Mouse (Mus musculus) forebrain, embryonic 16.5 days (tissue): Measurements from ENCODE around the gene Wdr66. TPM values are rescaled to one million over a fixed set of nuclear protein-coding genes. Genes with fewer than 3 reads are reported as not detected.

Experiments
- ATAC-seq: fragments of 200-750 bp; cut with Nextera tagmentation; 2 replicates; pipeline ENCODE4 v1.8.0; 2017; ENCODE audit warnings: mild to moderate bottlenecking, moderate library complexity
- H3K27ac ChIP-seq: fragments of 300-500 bp; sonication (generic); 2 replicates; pipeline ENCODE4 v1.5.1; 2014; ENCODE audit warnings: low read length, control low read depth
- H3K27me3 ChIP-seq: fragments of 300-500 bp; sonication (generic); replicated peaks from 2 replicates; pipeline ENCODE4 v1.6.1; 2014; ENCODE audit warnings: low read length; ENCODE audit not compliant: control insufficient read depth, insufficient read depth
- H3K36me3 ChIP-seq: fragments of 300-500 bp; sonication (generic); 2 replicates; pipeline ENCODE4 v1.6.1; 2014; ENCODE audit not compliant: control insufficient read depth, insufficient read depth
- H3K4me1 ChIP-seq: fragments of 300-500 bp; sonication (generic); replicated peaks from 2 replicates; pipeline ENCODE4 v1.6.1; 2014; ENCODE audit warnings: low read length; ENCODE audit not compliant: control insufficient read depth, insufficient read depth
- H3K4me2 ChIP-seq: fragments of 300-500 bp; sonication (generic); 2 replicates; pipeline ENCODE4 v1.6.1; 2014; ENCODE audit warnings: mild to moderate bottlenecking, low read length, control low read depth
- H3K4me3 ChIP-seq: fragments of 300-500 bp; sonication (generic); replicated peaks from 2 replicates; pipeline ENCODE4 v1.5.1; 2014; ENCODE audit warnings: mild to moderate bottlenecking, low read length, control low read depth
- H3K9ac ChIP-seq: fragments of 300-500 bp; sonication (generic); replicated peaks from 2 replicates; pipeline ENCODE4 v1.6.1; 2014; ENCODE audit warnings: low read depth, low read length, control low read depth
- H3K9me3 ChIP-seq: fragments of 300-500 bp; sonication (generic); 2 replicates; pipeline ENCODE4 v1.6.1; 2016; ENCODE audit warnings: low read length; ENCODE audit not compliant: control insufficient read depth
- WGBS: fragments of 180-500 bp; shearing (Covaris S2); extraction: QIAGEN DNeasy Blood & Tissue Kit; methylation state at CpG from one replicate; pipeline ENCODE4 v1.1.7; 2014; 5-methylcytosine and 5-hydroxymethylcytosine counted together
- polyA plus RNA-seq: library from polyadenylated mRNA; unstranded; fragments of >200 nt; fragmentation: Nextera tagmentation; extraction: Ambion mirVana; gene quantifications from 2 replicates; pipeline ENCODE4 v1.2.1, GENCODE M21; 2015

Wdr66 gene
- polyA plus RNA-seq, 1 experiment from 2014 or later, result 1.5 TPM

GRCm38 (mm10) chr5:123324242-123324641 is 72.3 kb downstream of the Wdr66 start:
- H3K4me1 ChIP-seq, result peaks cover 16% of the 10 kb centered on the region
- peak; percentile 49; the same call in 1 of the 2 replicates for ATAC-seq
- 4% methylated on average over 15 of the region's 15 CpGs for WGBS
- no peaks in the 10 kb centered on the region for H3K36me3 ChIP-seq
- H3K27me3 ChIP-seq, result no peaks in the 10 kb centered on the region
- H3K4me3 ChIP-seq, result no peak overlapping the region
- no peak overlapping the region for H3K27ac ChIP-seq
- no peaks in the 10 kb centered on the region for H3K9me3 ChIP-seq
- H3K9ac ChIP-seq, result peak overlapping the region; percentile 35; the same call in 1 of the 2 replicates
- peak overlapping the region; percentile 26; the same call in 1 of the 2 replicates for H3K4me2 ChIP-seq

GRCm38 (mm10) chr5:123326006-123326750 is 74.3 kb downstream of the Wdr66 start:
- Histone ChIP-seq H3K4me3 (no peak overlapping the region), H3K4me2 (no peak overlapping the region; the same call in 1 of the 2 replicates), H3K9ac (0 out of 2 replicates have a peak overlapping the region, but pooled peaks have one; percentile 13), H3K27me3 (no peaks in the 10 kb centered on the region), H3K27ac (no peak overlapping the region; the same call in 1 of the 2 replicates), H3K36me3 (no peaks in the 10 kb centered on the region), H3K4me1 (peaks cover 16% of the 10 kb centered on the region), H3K9me3 (no peaks in the 10 kb centered on the region)
- ATAC-seq, result no peak
- WGBS, result 42% methylated on average over 15 of the region's 15 CpGs

- no peaks in the 10 kb centered on the region for H3K9me3 ChIP-seq
- H3K27me3 ChIP-seq, result no peaks in the 10 kb centered on the region
- no peak overlapping the region for H3K4me3 ChIP-seq
- H3K36me3 ChIP-seq, result no peaks in the 10 kb centered on the region
- 0 out of 2 replicates have a peak overlapping the region, but pooled peaks have one; percentile 13 for H3K9ac ChIP-seq
- no peak for ATAC-seq
- WGBS, result 64% methylated on average over 9 of the region's 9 CpGs
- H3K4me2 ChIP-seq, result no peak overlapping the region; the same call in 1 of the 2 replicates
- H3K27ac ChIP-seq, result no peak overlapping the region; the same call in 1 of the 2 replicates
- H3K4me1 ChIP-seq, result peaks cover 16% of the 10 kb centered on the region
Measured at GRCm38 (mm10) chr5:123326751-123327148, 74.8 kb downstream of the Wdr66 start.

GRCm38 (mm10) chr5:123327686-123328085 is 75.8 kb downstream of the Wdr66 start:
- no peak overlapping the region for H3K9ac ChIP-seq
- 81% methylated on average over 8 of the region's 8 CpGs for WGBS
- no peaks in the 10 kb centered on the region for H3K9me3 ChIP-seq
- no peaks in the 10 kb centered on the region for H3K27me3 ChIP-seq
- no peaks in the 10 kb centered on the region for H3K36me3 ChIP-seq
- H3K27ac ChIP-seq, result no peak overlapping the region
- H3K4me2 ChIP-seq, result no peak overlapping the region
- no peak overlapping the region for H3K4me3 ChIP-seq
- no peak for ATAC-seq
- peaks cover 16% of the 10 kb centered on the region for H3K4me1 ChIP-seq

- Histone ChIP-seq H3K4me3 (no peak overlapping the region), H3K36me3 (no peaks in the 10 kb centered on the region), H3K27ac (no peak overlapping the region), H3K9me3 (no peaks in the 10 kb centered on the region), H3K4me1 (no peaks in the 10 kb centered on the region), H3K9ac (no peak overlapping the region), H3K4me2 (no peak overlapping the region), H3K27me3 (no peaks in the 10 kb centered on the region)
- ATAC-seq, result no peak
- 84% methylated on average over 6 of the region's 6 CpGs for WGBS
Measured at GRCm38 (mm10) chr5:123333566-123333965, 81.7 kb downstream of the Wdr66 start.

- ATAC-seq, result no peak
- Histone ChIP-seq H3K36me3 (no peaks in the 10 kb centered on the region), H3K27me3 (no peaks in the 10 kb centered on the region), H3K27ac (no peak overlapping the region), H3K4me1 (no peaks in the 10 kb centered on the region), H3K9ac (no peak overlapping the region), H3K4me2 (no peak overlapping the region), H3K9me3 (no peaks in the 10 kb centered on the region), H3K4me3 (no peak overlapping the region)
- WGBS, result 38% methylated on average over 4 of the region's 4 CpGs
Measured at GRCm38 (mm10) chr5:123336205-123336961, 84.5 kb downstream of the Wdr66 start.

- H3K4me2 ChIP-seq, result no peak overlapping the region
- 70% methylated on average over 3 of the region's 3 CpGs for WGBS
- no peak overlapping the region for H3K9ac ChIP-seq
- no peak overlapping the region for H3K4me3 ChIP-seq
- no peaks in the 10 kb centered on the region for H3K9me3 ChIP-seq
- peaks cover 4% of the 10 kb centered on the region for H3K4me1 ChIP-seq
- ATAC-seq, result no peak
- H3K27me3 ChIP-seq, result no peaks in the 10 kb centered on the region
- H3K27ac ChIP-seq, result no peak overlapping the region
- no peaks in the 10 kb centered on the region for H3K36me3 ChIP-seq
Measured at GRCm38 (mm10) chr5:123338463-123338862, 86.6 kb downstream of the Wdr66 start.

GRCm38 (mm10) chr5:123343707-123344627 is 92.1 kb downstream of the Wdr66 start, which contains the start of gene Bcl7a:
Gene Bcl7a, plus strand, starts transcription at chr5:123343834.
- peak within 1 kb of the TSS; percentile 98 for H3K9ac ChIP-seq
- ATAC-seq, result peak; percentile 90
- H3K27me3 ChIP-seq, result no peaks in the 10 kb centered on the region
- peak within 1 kb of the TSS; percentile 100 for H3K27ac ChIP-seq
- H3K9me3 ChIP-seq, result no peaks in the 10 kb centered on the region
- WGBS, result under 1% methylated on average over 61 of the region's 69 CpGs
- peak within 1 kb of the TSS; percentile 84 for H3K4me2 ChIP-seq
- peaks cover 36% of the 10 kb centered on the region for H3K4me1 ChIP-seq
- peak within 1 kb of the TSS; percentile 67 for H3K4me3 ChIP-seq
- H3K36me3 ChIP-seq, result no peaks in the 10 kb centered on the region
